Mouse (Mus musculus) bone marrow, adult 2 months (tissue): ENCODE measurements around the gene Nbr1. TPM values are rescaled to one million over a fixed set of nuclear protein-coding genes. Genes with fewer than 3 reads are reported as not detected.
"Not testable (repeated sequence)": the region's sequence is repeated elsewhere in the genome, so short reads cannot be mapped to it uniquely, and the experiment has no call there.

Experiments
- H3K27ac ChIP-seq: fragments of 200-500 bp; 2 replicates; pipeline ENCODE4 v1.5.1; 2012; ENCODE audit warnings: low read depth, mild to moderate bottlenecking, control low read depth, inconsistent platforms, low read length; ENCODE audit not compliant: control insufficient read depth, poor library complexity, insufficient read depth
- H3K4me1 ChIP-seq: fragments of 200-500 bp; 2 replicates; pipeline ENCODE4 v1.6.1; 2011; ENCODE audit warnings: low read length; ENCODE audit not compliant: control insufficient read depth, insufficient read depth
- H3K4me3 ChIP-seq: fragments of 200-500 bp; replicated peaks from 2 replicates; pipeline ENCODE3; 2011; ENCODE audit warnings: mild to moderate bottlenecking, low read depth, low read length, control low read depth; ENCODE audit not compliant: control insufficient read depth
- CTCF ChIP-seq: fragments of 200-500 bp; IDR thresholded peaks from 2 replicates; pipeline ENCODE4 v1.5.1; 2011; ENCODE audit warnings: low read length, control low read depth; ENCODE audit not compliant: control insufficient read depth, insufficient read depth
- POLR2A ChIP-seq: fragments of 200-500 bp; IDR thresholded peaks from 2 replicates; pipeline ENCODE4 v1.6.1; 2011; ENCODE audit warnings: low read depth, mild to moderate bottlenecking, control low read depth, low read length, borderline replicate concordance; ENCODE audit not compliant: control insufficient read depth
- WGBS: fragments of 180-500 bp; shearing (Covaris S2); methylation state at CpG from one replicate; pipeline ENCODE4 v1.1.7; 2018; 5-methylcytosine and 5-hydroxymethylcytosine counted together
- polyA plus RNA-seq: library from polyadenylated mRNA; stranded (reverse); fragments of >200 nt; gene quantifications from 2 replicates; pipeline ENCODE4 v1.2.4, GENCODE M21; 2011; ENCODE audit warnings: low replicate concordance; ENCODE audit not compliant: missing spikeins, insufficient read depth, insufficient read length

Nbr1 gene
- polyA plus RNA-seq, 1 experiment = 81.1 TPM

DNA sequence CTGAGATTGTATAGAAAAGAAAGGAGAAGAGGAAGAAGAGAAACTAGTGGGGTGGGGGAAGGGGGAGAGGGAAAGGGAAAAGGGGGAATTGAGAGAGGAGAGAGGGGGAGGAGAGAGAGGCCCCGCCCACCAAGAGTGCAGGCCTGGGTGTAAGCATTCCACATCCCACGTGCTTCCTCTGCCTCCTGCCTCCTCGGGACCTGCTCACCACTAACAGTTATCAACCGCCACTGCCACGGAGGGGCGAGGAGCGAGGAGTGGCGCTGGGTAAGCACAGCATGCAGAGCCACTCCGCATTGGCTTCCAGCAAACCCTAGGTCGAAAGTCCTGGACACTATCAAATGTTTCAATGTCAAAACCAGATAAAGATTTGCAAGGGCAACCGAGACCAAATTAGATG, 58.5 kb downstream of the Nbr1 start:
- 7% methylated on average over 11 of the region's 11 CpGs for whole genome bisulfite sequencing

DNA sequence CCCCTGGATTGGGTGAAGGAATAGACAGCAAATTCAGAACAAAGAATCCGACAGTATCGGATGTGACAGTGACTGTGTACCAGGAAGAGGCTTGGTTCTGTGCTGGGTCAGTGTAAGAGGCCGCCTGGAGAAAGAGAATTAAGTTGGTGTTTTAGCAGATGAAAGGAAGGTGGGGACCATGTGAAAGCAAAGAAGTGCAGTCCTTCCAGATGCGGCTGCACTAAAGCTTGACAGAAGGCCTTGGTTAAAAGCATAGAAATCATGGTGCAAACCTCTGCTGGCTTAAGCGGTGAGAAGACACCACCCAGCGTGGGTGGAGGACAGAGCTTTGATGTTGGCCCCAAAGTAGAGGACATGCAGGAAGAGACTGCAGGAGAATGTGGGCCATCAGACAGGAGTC, 61.6 kb downstream of the Nbr1 start:
- H3K4me1 ChIP-seq = peaks cover 1% of the 10 kb centered on the region
- H3K27ac ChIP-seq = no peak overlapping the region
- WGBS = 86% methylated on average over 6 of the region's 6 CpGs
- TF ChIP-seq POLR2A (no peak), CTCF (no peak)
- H3K4me3 ChIP-seq = no peak overlapping the region

More for the DNA sequence above, 58.5 kb downstream of the Nbr1 start:
- Histone ChIP-seq H3K4me3 (no peak overlapping the region), H3K4me1 (peaks cover 1% of the 10 kb centered on the region), H3K27ac (no peak overlapping the region)
- no peak for TF ChIP-seq CTCF
- no peak for TF ChIP-seq POLR2A

DNA sequence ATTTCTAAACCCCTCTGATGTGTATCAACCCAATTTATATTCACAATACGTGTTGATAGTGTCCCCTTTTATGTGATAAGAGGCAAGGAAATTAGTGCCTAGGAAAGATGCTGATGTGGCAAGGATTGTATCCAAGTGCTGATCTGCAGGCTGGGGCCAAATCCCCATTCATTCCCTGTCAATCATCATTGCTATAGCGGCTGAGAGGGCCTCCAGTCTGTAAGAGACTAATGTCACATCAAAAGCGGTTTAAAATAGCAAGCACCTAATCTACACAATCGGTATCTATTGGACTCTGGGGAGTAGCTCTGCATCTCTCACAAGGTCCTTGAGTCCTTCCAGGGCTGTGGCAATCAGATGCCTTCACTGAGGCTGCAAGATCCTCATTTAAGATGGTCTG, 62.2 kb downstream of the Nbr1 start:
- Histone ChIP-seq H3K4me1 (peaks cover 1% of the 10 kb centered on the region), H3K4me3 (no peak overlapping the region), H3K27ac (no peak overlapping the region)
- 81% methylated on average over 4 of the region's 4 CpGs for WGBS
- TF ChIP-seq CTCF (no peak), POLR2A (no peak)

DNA sequence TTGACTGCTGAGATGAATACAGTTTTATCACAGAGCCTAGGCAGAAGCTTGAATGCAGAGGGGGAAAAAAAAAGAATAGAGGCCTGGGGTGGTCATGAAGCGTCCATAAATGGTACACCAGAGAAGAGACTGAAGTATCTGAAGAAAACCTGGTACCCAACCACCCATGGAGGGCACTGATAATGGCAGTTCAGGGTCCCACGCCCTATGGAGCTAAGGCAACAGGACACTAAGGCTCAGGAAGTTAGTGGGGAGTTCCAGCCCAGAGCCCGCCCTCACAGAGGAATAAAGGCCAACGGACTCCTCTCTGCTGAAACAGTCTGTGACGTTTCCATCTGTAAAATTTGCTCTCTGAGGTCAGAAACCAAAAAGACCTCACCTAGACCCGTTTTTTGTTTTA, 63.4 kb downstream of the Nbr1 start:
- WGBS = 59% methylated on average over 6 of the region's 6 CpGs
- no peak overlapping the region for H3K4me3 ChIP-seq
- H3K4me1 ChIP-seq = peaks cover 1% of the 10 kb centered on the region
- no peak overlapping the region for H3K27ac ChIP-seq
- TF ChIP-seq CTCF = no peak
- no peak for TF ChIP-seq POLR2A

DNA sequence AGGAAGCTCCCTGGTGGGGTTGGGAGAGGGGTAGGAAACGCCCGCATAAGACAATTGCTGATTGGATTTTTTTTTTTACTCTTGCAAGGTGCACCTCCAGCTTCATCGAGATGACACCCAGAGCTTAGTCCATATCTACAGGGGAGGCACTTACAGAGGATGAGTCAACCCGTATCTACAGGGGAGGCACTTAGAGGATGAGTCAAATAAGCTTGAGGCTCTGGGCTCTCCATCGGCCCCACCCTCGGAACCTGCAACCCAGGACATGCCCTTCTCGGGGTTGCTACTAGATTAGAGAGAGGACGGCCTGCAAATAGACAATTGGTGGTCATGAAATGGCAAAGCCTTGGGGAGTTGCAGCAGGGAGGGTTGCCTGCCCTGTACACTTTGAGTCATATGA, 64.2 kb downstream of the Nbr1 start:
- H3K4me3 ChIP-seq = no peak overlapping the region
- no peaks in the 10 kb centered on the region; the same call in none of the 2 replicates for H3K4me1 ChIP-seq
- no peak for TF ChIP-seq POLR2A
- no peak for TF ChIP-seq CTCF
- no peak overlapping the region for H3K27ac ChIP-seq
- 83% methylated on average over 8 of the region's 8 CpGs for WGBS

DNA sequence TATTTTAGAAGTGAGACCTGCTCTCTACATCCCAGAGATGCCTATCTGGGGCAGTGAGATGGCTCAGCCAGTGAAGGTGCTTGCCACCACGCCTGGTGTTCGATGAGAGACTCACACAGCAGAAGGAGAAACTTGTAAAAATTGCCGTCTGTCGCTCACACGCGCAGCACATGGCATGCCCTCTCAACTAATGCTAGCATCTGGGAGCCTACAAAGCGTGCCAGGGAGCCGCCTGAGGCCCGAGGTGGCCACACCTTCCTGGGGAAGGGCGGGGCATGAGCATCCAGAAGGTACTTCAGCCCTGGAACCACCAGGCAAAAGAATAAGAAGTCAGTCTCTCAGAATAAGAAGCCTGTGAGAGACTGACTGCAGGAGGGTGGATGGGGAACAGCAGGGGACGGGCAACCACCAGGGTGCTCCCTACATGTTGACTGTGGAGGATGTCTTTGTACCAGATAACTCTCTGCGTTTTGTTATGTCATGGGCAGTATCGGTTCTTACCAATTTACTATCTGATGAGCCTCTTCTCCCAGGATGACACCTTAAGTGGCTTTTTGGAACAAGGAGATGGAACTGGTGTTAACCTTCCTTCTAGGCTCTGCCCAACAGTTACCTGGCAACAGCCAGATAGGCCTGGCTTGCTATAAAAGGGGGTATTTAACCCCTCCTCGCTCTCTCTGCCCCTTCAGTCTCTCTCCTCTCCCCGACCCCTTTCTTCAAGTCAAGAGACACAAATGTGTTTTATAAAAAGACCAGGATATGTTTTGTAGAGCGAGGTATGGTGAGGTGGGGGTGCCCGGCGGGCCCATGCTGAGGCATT, 65.2 kb downstream of the Nbr1 start:
- TF ChIP-seq CTCF = no peak
- no peaks in the 10 kb centered on the region; the same call in none of the 2 replicates for H3K4me1 ChIP-seq
- no peak overlapping the region for H3K4me3 ChIP-seq
- WGBS = 61% methylated on average over 18 of the region's 18 CpGs
- no peak overlapping the region for H3K27ac ChIP-seq

DNA sequence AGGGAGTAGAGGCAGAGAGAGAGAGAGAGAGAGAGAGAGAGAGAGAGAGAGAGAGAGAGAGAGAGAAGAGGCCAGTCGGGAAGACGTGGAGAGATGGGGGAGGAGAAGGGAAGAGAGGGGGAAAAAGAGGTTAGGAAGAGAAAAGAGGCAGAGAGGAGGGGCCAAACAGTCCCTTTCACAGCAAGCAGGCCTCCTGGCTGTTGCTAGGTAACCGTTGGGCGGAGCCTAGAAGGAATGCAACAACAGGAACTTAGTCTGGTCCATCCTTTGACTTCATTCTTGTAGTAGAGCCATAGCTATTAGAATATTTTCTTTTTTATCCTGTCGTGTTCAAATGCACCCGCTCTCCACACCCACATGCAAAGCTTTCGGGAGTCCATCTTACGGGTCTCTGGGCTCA, 65.9 kb downstream of the Nbr1 start:
- TF ChIP-seq POLR2A (no peak), CTCF (no peak)
- H3K27ac ChIP-seq = no peak overlapping the region
- H3K4me1 ChIP-seq = no peaks in the 10 kb centered on the region; the same call in none of the 2 replicates
- no peak overlapping the region for H3K4me3 ChIP-seq
- 32% methylated on average over 8 of the region's 8 CpGs for WGBS

DNA sequence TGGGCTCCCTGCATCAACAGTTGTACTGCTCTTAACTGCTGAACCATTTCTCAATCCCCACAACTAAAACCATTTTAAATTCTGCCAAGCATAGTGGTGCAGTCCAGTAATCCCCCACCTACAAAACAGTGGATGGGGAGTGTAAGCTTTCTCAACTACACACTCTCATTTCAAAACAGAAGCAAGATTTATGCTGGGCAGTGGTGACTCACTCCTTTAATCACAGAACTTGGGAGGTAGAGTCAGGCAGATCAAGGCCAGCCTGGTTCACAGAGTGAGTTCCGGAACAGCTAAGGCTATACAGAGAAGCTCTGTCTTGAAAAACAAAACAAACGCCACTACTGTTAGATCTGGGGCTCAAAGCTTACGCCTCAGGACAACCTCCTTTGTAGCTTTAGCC, 66.6 kb downstream of the Nbr1 start:
- no peak overlapping the region for H3K4me3 ChIP-seq
- WGBS = 85% methylated on average over 3 of the region's 3 CpGs
- TF ChIP-seq POLR2A = no peak
- TF ChIP-seq CTCF = no peak
- H3K27ac ChIP-seq = no peak overlapping the region
- H3K4me1 ChIP-seq = no peaks in the 10 kb centered on the region; the same call in 1 of the 2 replicates

DNA sequence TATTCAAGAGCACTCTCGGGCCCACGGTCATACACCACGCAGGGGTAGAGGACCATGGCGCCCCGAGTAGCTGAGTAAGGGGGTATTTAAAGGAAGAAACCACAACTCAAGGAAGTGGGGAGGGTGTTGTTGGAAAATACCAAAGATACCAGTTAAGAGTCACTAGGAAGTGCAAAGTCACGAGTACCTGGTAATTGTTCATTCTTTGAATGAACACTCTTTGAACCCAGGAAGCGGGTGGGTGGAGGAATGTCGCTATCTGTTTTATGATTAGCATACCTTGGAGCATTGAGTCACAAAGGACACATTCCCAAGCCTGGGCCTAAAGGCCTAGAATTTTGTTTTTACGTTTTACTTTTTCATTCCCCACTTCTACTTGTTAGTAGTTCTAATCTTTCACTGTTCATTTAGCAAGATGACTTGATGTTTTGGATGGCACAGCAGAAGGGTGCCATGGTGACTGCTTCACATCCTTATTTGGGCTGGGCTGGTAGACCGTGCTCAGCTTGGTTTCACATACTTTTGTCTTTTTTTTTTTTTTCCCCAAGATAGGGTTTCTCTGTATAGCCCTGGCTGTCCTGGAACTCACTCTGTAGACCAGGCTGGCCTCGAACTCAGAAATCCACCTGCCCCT, 68.2 kb downstream of the Nbr1 start:
- H3K4me1 ChIP-seq, H3K4me3 ChIP-seq, H3K27ac ChIP-seq: not testable (repeated sequence)
- 82% methylated on average over 11 of the region's 11 CpGs for WGBS
